Mouse (Mus musculus): ENCODE data around the gene Ptov1. TPM values are rescaled to one million over a fixed set of nuclear protein-coding genes. Genes with fewer than 3 reads are reported as not detected.
A peak's percentile ranks its signal among the peaks of the same experiment; 100 is the strongest.

Gene Ptov1
- polyA plus RNA-seq, 1 experiment from 2014 or later = 442 TPM

GRCm38 (mm10) chr7:44857042-44857552, 12.5 kb downstream of the Ptov1 start, which contains the start of gene Pnkp:
Pnkp (plus strand) TSS chr7:44857139.
- Histone ChIP-seq H3K4me1 (peaks cover 76% of the 10 kb centered on the region), H3K27me3 (no peaks in the 10 kb centered on the region), H3K9me3 (replicated peaks) (no peaks in the 10 kb centered on the region), H3K27ac (replicated peaks) (peak within 1 kb of the TSS; percentile 92), H3K4me3 (replicated peaks) (peak within 1 kb of the TSS; percentile 72), H3K4me2 (replicated peaks) (peak within 1 kb of the TSS; percentile 93), H3K9ac (peak within 1 kb of the TSS; percentile 76), H3K36me3 (peaks cover 21% of the 10 kb centered on the region)
- ATAC-seq (ENCODE audit: insufficient number of reproducible peaks, low FRiP score, low TSS enrichment, low read depth) = peak; percentile 61
- WGBS = under 1% methylated on average over 32 of the region's 32 CpGs

DNA sequence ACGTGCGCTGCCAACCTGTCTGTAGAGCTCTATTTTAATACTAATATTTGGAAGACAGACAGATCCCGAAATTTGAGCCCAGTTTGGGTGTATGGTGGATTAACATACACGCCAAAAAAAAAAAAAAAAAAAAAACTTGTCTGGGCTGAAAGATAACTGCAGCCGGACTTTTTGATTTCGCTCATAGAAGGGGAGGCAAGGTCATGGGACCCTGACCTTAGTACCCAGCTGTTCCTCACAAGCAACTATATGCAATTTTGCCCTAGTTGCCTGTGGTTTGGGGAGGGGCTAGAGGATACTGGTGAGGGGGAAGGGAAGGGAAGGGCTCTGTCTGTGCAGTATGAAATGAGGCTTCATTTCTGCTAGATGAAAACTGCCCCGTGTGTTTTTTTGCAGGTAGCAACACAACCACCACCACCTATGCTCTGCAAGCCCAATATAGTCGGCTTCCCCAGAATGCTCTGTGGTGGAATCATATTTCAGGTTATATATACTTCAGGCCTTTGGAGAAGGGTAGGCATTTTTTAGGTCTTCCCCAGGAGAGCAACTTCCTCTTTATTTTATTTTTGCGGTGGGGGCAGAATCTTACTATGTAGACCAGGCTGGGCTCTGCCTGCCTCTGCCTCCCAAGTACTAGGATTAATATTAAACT, 13.2 kb downstream of the Ptov1 start:
- ATAC-seq (ENCODE audit: insufficient number of reproducible peaks, low FRiP score, low TSS enrichment, low read depth) = no peak
- no peak overlapping the region for H3K9ac ChIP-seq
- H3K9me3 ChIP-seq (replicated peaks) = no peaks in the 10 kb centered on the region
- H3K4me2 ChIP-seq (replicated peaks) = peak overlapping the region; percentile 93
- peak overlapping the region; percentile 72 for H3K4me3 ChIP-seq (replicated peaks)
- peaks cover 78% of the 10 kb centered on the region for H3K4me1 ChIP-seq
- WGBS = 60% methylated on average over 9 of the region's 9 CpGs
- H3K36me3 ChIP-seq = peaks cover 14% of the 10 kb centered on the region
- no peaks in the 10 kb centered on the region for H3K27me3 ChIP-seq
- peak overlapping the region; percentile 92 for H3K27ac ChIP-seq (replicated peaks)

- Histone ChIP-seq H3K27ac (replicated peaks) (peak overlapping the region; percentile 95), H3K4me3 (replicated peaks) (peak overlapping the region; percentile 49), H3K36me3 (peaks cover 13% of the 10 kb centered on the region), H3K9me3 (replicated peaks) (no peaks in the 10 kb centered on the region), H3K4me2 (replicated peaks) (peak overlapping the region; percentile 91), H3K27me3 (no peaks in the 10 kb centered on the region), H3K9ac (peak overlapping the region; percentile 50; the same call in 1 of the 2 replicates), H3K4me1 (peaks cover 78% of the 10 kb centered on the region)
- no peak for ATAC-seq (ENCODE audit: insufficient number of reproducible peaks, low FRiP score, low TSS enrichment, low read depth)
- 37% methylated on average over 10 of the region's 10 CpGs for WGBS
These were observed 14.6 kb downstream of the Ptov1 start for GRCm38 (mm10) chr7:44855036-44855435.

- Histone ChIP-seq H3K4me1 (peaks cover 75% of the 10 kb centered on the region), H3K4me3 (replicated peaks) (peak overlapping the region; percentile 49), H3K9me3 (replicated peaks) (no peaks in the 10 kb centered on the region), H3K4me2 (replicated peaks) (peak overlapping the region; percentile 91), H3K27me3 (no peaks in the 10 kb centered on the region), H3K9ac (peak overlapping the region; percentile 50), H3K36me3 (peaks cover 8% of the 10 kb centered on the region), H3K27ac (replicated peaks) (peak overlapping the region; percentile 95)
- peak; percentile 45 for ATAC-seq (ENCODE audit: insufficient number of reproducible peaks, low FRiP score, low TSS enrichment, low read depth)
- 3% methylated on average over 45 of the region's 45 CpGs for WGBS
These were observed 15.1 kb downstream of the Ptov1 start for GRCm38 (mm10) chr7:44854356-44855031.

- H3K4me2 ChIP-seq (replicated peaks) = peak overlapping the region; percentile 91
- H3K9ac ChIP-seq = peak overlapping the region; percentile 50
- no peaks in the 10 kb centered on the region for H3K27me3 ChIP-seq
- WGBS = 28% methylated on average over 26 of the region's 26 CpGs
- peak overlapping the region; percentile 49 for H3K4me3 ChIP-seq (replicated peaks)
- no peaks in the 10 kb centered on the region for H3K9me3 ChIP-seq (replicated peaks)
- no peak for ATAC-seq (ENCODE audit: insufficient number of reproducible peaks, low FRiP score, low TSS enrichment, low read depth)
- H3K27ac ChIP-seq (replicated peaks) = peak overlapping the region; percentile 95
- H3K4me1 ChIP-seq = peaks cover 75% of the 10 kb centered on the region
- peaks cover 6% of the 10 kb centered on the region; the same call in 1 of the 2 replicates for H3K36me3 ChIP-seq
These were observed 15.8 kb downstream of the Ptov1 start for GRCm38 (mm10) chr7:44853596-44854355.

- Histone ChIP-seq H3K27me3 (no peaks in the 10 kb centered on the region), H3K4me3 (replicated peaks) (no peak overlapping the region), H3K4me2 (replicated peaks) (no peak overlapping the region), H3K9ac (no peak overlapping the region), H3K4me1 (peaks cover 69% of the 10 kb centered on the region), H3K27ac (replicated peaks) (no peak overlapping the region), H3K36me3 (peaks cover 6% of the 10 kb centered on the region; the same call in 1 of the 2 replicates), H3K9me3 (replicated peaks) (no peaks in the 10 kb centered on the region)
- no peak for ATAC-seq (ENCODE audit: insufficient number of reproducible peaks, low FRiP score, low TSS enrichment, low read depth)
- WGBS = 89% methylated on average over 2 of the region's 2 CpGs
These were observed 16.5 kb downstream of the Ptov1 start for GRCm38 (mm10) chr7:44853065-44853464.

DNA sequence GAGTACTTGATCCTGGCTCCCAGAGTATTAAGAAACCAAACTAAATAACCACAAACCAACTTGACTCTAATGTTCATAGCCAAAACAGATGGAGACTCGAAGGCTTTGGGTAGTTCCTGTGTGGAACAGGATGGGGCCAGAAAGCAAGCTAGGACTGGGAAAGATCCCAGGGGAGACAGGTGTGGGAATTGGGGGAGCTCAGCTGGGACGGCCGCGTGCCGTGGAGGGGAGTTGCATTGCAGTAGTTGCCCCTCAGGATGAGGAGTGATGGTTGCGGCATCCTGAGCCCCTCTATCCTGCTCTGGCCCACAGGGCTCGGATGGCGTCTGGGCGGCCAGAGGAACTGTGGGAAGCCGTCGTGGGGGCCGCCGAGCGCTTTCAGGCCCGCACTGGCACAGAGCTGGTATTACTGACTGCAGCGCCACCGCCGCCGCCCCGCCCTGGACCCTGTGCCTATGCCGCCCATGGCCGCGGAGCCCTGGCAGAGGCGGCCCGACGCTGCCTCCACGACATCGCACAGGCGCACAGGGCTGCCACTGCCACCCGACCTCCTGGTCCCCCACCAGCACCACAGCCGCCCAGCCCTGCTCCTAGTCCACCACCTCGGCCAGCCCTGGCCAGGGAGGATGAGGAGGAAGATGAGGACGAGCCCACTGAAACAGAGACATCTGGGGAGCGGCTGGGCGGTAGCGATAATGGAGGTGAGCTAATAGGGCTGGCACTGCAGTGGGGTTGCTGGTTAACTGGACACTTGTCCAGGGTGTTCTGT, 17.1 kb downstream of the Ptov1 start:
- H3K9me3 ChIP-seq (replicated peaks) = no peaks in the 10 kb centered on the region
- WGBS = 88% methylated on average over 36 of the region's 36 CpGs
- peaks cover 69% of the 10 kb centered on the region for H3K4me1 ChIP-seq
- ATAC-seq (ENCODE audit: insufficient number of reproducible peaks, low FRiP score, low TSS enrichment, low read depth) = no peak
- no peak overlapping the region for H3K9ac ChIP-seq
- H3K36me3 ChIP-seq = peaks cover 6% of the 10 kb centered on the region; the same call in 1 of the 2 replicates
- no peak overlapping the region for H3K4me2 ChIP-seq (replicated peaks)
- H3K27me3 ChIP-seq = no peaks in the 10 kb centered on the region
- H3K27ac ChIP-seq (replicated peaks) = no peak overlapping the region
- H3K4me3 ChIP-seq (replicated peaks) = no peak overlapping the region

DNA sequence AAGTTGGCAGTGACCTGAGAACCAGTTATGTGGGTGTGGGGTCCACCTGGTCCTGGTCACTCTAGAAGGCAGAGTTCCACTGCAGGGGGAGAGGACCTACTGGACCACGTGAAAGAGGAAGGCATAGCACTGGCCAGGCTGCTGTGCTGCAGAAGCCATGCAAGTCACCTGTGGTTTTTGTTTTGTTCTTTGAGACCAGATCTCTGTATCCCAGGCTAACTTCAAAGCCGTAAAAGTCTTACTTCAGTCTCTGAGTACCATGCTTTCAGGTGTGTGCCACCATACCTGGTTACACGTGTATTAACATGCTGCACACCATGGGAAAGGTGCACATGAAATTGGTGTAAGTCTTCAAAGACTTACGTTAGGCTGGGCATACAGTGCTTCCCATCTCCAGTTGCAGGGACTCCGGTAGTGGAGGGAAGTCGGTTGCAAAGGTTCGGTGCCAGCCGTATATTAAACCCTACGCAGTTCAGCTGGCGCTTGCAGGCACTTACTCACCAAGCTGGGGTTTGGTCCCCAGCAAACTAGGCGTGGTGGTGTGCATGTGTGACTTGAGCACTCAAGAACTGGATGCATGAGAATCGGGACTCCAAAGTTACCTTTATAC, 17.9 kb downstream of the Ptov1 start:
- WGBS = 89% methylated on average over 12 of the region's 12 CpGs
- no peak for ATAC-seq (ENCODE audit: insufficient number of reproducible peaks, low FRiP score, low TSS enrichment, low read depth)
- peak overlapping the region; percentile 81; the same call in 1 of the 2 replicates for H3K4me3 ChIP-seq (replicated peaks)
- H3K27me3 ChIP-seq = no peaks in the 10 kb centered on the region
- H3K9me3 ChIP-seq (replicated peaks) = no peaks in the 10 kb centered on the region
- H3K27ac ChIP-seq (replicated peaks) = no peak overlapping the region
- H3K9ac ChIP-seq = no peak overlapping the region
- peaks cover 67% of the 10 kb centered on the region for H3K4me1 ChIP-seq
- H3K4me2 ChIP-seq (replicated peaks) = peak overlapping the region; percentile 85; the same call in 1 of the 2 replicates
- H3K36me3 ChIP-seq = peaks cover 10% of the 10 kb centered on the region

DNA sequence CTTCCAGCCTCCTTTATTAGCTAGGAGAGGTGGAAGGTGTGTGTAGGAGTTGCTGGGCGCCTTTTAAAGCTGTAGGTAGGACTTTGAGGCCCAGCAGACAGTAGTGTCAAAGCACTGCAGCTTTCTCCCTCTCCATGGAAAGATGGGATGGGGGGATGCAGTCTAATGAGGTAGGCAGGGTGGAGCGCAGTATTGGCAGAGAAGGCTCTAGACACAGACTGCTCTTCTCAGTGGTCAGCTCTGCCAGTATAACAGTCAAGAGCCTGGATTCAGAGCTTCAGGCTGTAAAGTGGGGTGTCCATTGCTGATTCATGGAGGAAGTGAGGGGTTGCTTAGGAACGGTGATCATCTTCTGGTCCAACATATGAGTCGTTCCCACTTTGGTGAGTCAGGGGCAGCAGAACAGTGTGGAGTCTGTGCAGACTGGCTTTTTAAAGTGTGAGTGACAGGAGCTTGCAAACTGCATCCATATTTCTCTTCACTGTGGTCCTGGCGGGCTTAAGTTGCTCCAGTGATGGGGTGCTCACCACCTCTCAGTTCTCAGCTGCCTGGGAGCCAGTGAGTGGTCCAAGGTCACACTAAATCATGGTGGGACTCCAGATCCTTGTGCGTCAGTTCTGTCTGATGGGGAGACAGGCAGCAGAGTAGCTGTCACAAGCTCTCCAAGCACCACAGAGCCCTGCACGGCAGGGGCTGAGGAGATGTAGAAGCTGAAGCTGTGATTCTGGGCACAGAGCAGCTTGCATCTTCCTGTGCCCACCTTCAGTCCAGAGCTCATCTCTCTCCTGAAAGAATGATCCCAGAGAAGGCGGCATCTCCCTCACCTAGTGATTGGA, 18.6 kb downstream of the Ptov1 start:
- WGBS = 77% methylated on average over 8 of the region's 8 CpGs
- Histone ChIP-seq H3K36me3 (peaks cover 17% of the 10 kb centered on the region), H3K27ac (replicated peaks) (peak overlapping the region; percentile 100; the same call in 1 of the 2 replicates), H3K4me2 (replicated peaks) (peak overlapping the region; percentile 85), H3K4me1 (peaks cover 60% of the 10 kb centered on the region), H3K9me3 (replicated peaks) (no peaks in the 10 kb centered on the region), H3K4me3 (replicated peaks) (peak overlapping the region; percentile 81), H3K9ac (peak overlapping the region; percentile 80), H3K27me3 (no peaks in the 10 kb centered on the region)
- ATAC-seq (ENCODE audit: insufficient number of reproducible peaks, low FRiP score, low TSS enrichment, low read depth) = no peak
